ENCODE assay signal across 18 mouse cellular contexts in genomic region chr2:31060271-31060670, GRCm38 (mm10).
A peak's percentile ranks its signal among the peaks of the same experiment; 100 is the strongest.
DNase-seq lines count a peak whose midpoint lies in the region; TF ChIP-seq lines count a peak whose summit lies in the region.
"Had no signal": no experiment of that assay in that cellular context is flagged by ENCODE, and none has a peak within 500 bp of the region (broad histone marks: within the 10 kb centered on the region; RNA-seq: fewer than 3 reads in every experiment).

No protein-coding gene starts in this region.

- H3K4me1 ChIP-seq in spleen, adult 2 months (ENCODE audit: control insufficient read depth, insufficient read depth, insufficient read length) = peaks cover 12% of the 10 kb centered on the region; the same call in 1 of the 2 replicates
- H3K4me1 ChIP-seq in E14TG2a.4 (replicated peaks; ENCODE audit: low read depth, low read length) = peaks cover 75% of the 10 kb centered on the region
- H3K4me1 ChIP-seq: embryonic facial prominence, embryonic 15.5 days; heart, embryonic 15.5 days; kidney, embryonic 15.5 days; stomach, embryonic 15.5 days had no signal

- TF ChIP-seq CTCF in spleen, adult 2 months (IDR thresholded peaks at IDR 0.05; ENCODE audit: extremely low read depth, insufficient read depth, insufficient read length, insufficient replicate concordance) = no peak
- no peak for TF ChIP-seq CTCF in E14TG2a.4 (conservative IDR thresholded peaks at IDR 0.05; ENCODE audit: low read length)

- no peak for DNase-seq in spleen, adult 2 months (ENCODE audit: low read depth in 1 of 2, low spot score in 2 of 2)
- no peak for DNase-seq in spleen, adult 12 weeks (ENCODE audit: low spot score)
- DNase-seq in WW6 (ENCODE audit: low read depth, low spot score) = peak; percentile 65
- DNase-seq in naive thymus-derived CD4-positive, alpha-beta T cell, adult 2 months (ENCODE audit: low read depth) = peak; percentile 53
- no peak for DNase-seq in heart, adult 8-10 months (ENCODE audit: low spot score)
- DNase-seq in left cerebral cortex, adult 9 months (ENCODE audit: low spot score in 2 of 2) = no peak
- no peak for DNase-seq in ovary, postnatal 14 days (ENCODE audit: low spot score)
- DNase-seq: cerebellum, adult 11 months; kidney, postnatal 4 days; layer of hippocampus, adult 9-11 months; lung, embryonic 14.5 days; thymus, adult 2 months had no signal

- no peaks in the 10 kb centered on the region for H3K27me3 ChIP-seq in spleen, adult 2 months (ENCODE audit: control insufficient read depth, insufficient read depth, low read length)
- H3K27me3 ChIP-seq in E14TG2a.4 (ENCODE audit: insufficient read depth, low read length) = no peaks in the 10 kb centered on the region
- H3K27me3 ChIP-seq: embryonic facial prominence, embryonic 15.5 days; heart, embryonic 15.5 days; kidney, embryonic 15.5 days; limb, embryonic 12.5 days; stomach, embryonic 15.5 days had no signal

- H3K36me3 ChIP-seq in spleen, adult 2 months (ENCODE audit: control insufficient read depth, insufficient read depth, low read length) = peaks cover 24% of the 10 kb centered on the region
- H3K36me3 ChIP-seq in E14TG2a.4 (ENCODE audit: insufficient read depth, low read length) = peaks cover 59% of the 10 kb centered on the region

- H3K4me3 ChIP-seq in spleen, adult 2 months (ENCODE audit: extremely low read depth, insufficient read depth, insufficient read length) = peak overlapping the region; percentile 50
- H3K4me3 ChIP-seq in E14TG2a.4 (replicated peaks; ENCODE audit: low read length) = peak overlapping the region; percentile 80
- H3K4me3 ChIP-seq: embryonic facial prominence, embryonic 15.5 days; heart, embryonic 15.5 days; kidney, embryonic 15.5 days; limb, embryonic 12.5 days; stomach, embryonic 15.5 days had no signal

- H3K27ac ChIP-seq in spleen, adult 2 months (ENCODE audit: insufficient read depth, low read length) = peak overlapping the region; percentile 98
- H3K27ac ChIP-seq: embryonic facial prominence, embryonic 15.5 days; heart, embryonic 15.5 days; kidney, embryonic 15.5 days; limb, embryonic 12.5 days; stomach, embryonic 15.5 days had no signal

- TF ChIP-seq POLR2A in spleen, adult 2 months (IDR thresholded peaks at IDR 0.05; ENCODE audit: low read depth, low read length) = no peak

- 47% methylated on average over 1 of the region's 1 CpGs for WGBS in spleen, adult 2 months

- H3K9me3 ChIP-seq in E14TG2a.4 (ENCODE audit: low read length) = no peaks in the 10 kb centered on the region
- H3K9me3 ChIP-seq: embryonic facial prominence, embryonic 15.5 days; heart, embryonic 15.5 days; kidney, embryonic 15.5 days; stomach, embryonic 15.5 days had no signal

Comparison
In these comparisons a context has a peak if more than half of its experiments do, and no peak if none do; other contexts are left out.
1. DNase-seq: peak in WW6 (single experiment) and naive thymus-derived CD4-positive, alpha-beta T cell, adult 2 months (single experiment); none in spleen, adult 2 months (0 of 2), spleen, adult 12 weeks (single experiment), heart, adult 8-10 months (single experiment), left cerebral cortex, adult 9 months (0 of 2) and ovary, postnatal 14 days (single experiment).